Mouse (Mus musculus) limb, embryonic 12.5 days (tissue): ENCODE measurements around the gene Coro6. TPM values are rescaled to one million over a fixed set of nuclear protein-coding genes. Genes with fewer than 3 reads are reported as not detected.

Experiments
- ATAC-seq: fragments of 200-750 bp; cut with Nextera tagmentation; 2 replicates; pipeline ENCODE4 v1.8.0; 2017; ENCODE audit warnings: low read depth, moderate TSS enrichment; ENCODE audit not compliant: insufficient number of reproducible peaks, insufficient read depth, low FRiP score, low TSS enrichment
- H3K27ac ChIP-seq: fragments of 300-500 bp; sonication (generic); 2 replicates; pipeline ENCODE4 v1.5.1; 2016; ENCODE audit warnings: mild to moderate bottlenecking, moderate library complexity
- H3K27me3 ChIP-seq: fragments of 300-500 bp; sonication (generic); 2 replicates; pipeline ENCODE4 v1.6.1; 2016; ENCODE audit warnings: mild to moderate bottlenecking, moderate library complexity
- H3K36me3 ChIP-seq: fragments of 300-500 bp; sonication (generic); 2 replicates; pipeline ENCODE4 v1.6.1; 2016; ENCODE audit warnings: mild to moderate bottlenecking, moderate library complexity
- H3K4me1 ChIP-seq: fragments of 300-500 bp; sonication (generic); replicated peaks from 2 replicates; pipeline ENCODE4 v1.6.1; 2016
- H3K4me2 ChIP-seq: fragments of 300-500 bp; sonication (generic); 2 replicates; pipeline ENCODE4 v1.6.1; 2016; ENCODE audit warnings: mild to moderate bottlenecking, moderate library complexity
- H3K4me3 ChIP-seq: fragments of 300-500 bp; sonication (generic); replicated peaks from 2 replicates; pipeline ENCODE4 v1.5.1; 2016; ENCODE audit warnings: mild to moderate bottlenecking
- H3K9ac ChIP-seq: fragments of 300-500 bp; sonication (generic); replicated peaks from 2 replicates; pipeline ENCODE4 v1.6.1; 2016; ENCODE audit warnings: mild to moderate bottlenecking, moderate library complexity
- H3K9me3 ChIP-seq: fragments of 300-500 bp; sonication (generic); 2 replicates; pipeline ENCODE4 v1.6.1; 2016; ENCODE audit warnings: mild to moderate bottlenecking, moderate library complexity
- WGBS: fragments of 180-500 bp; shearing (Covaris S2); methylation state at CpG from one replicate; pipeline ENCODE4 v1.1.7; 2016; 5-methylcytosine and 5-hydroxymethylcytosine counted together
- polyA plus RNA-seq: library from polyadenylated mRNA; unstranded; fragments of >200 nt; fragmentation: Nextera tagmentation; extraction: Ambion mirVana; gene quantifications from 2 replicates; pipeline ENCODE4 v1.2.1, GENCODE M21; 2016

Gene Coro6
- 0.33 and 0.54 TPM in 2 replicates for polyA plus RNA-seq

GRCm38 (mm10) chr11:77462283-77463100, at the start of gene Coro6:
Gene Coro6, plus strand, starts transcription at chr11:77462411.
- H3K4me2 ChIP-seq: peak within 1 kb of the TSS; percentile 98
- 0 out of 2 replicates have a peak, but pooled peaks have one; percentile 67 for ATAC-seq
- no peaks in the 10 kb centered on the region for H3K9me3 ChIP-seq
- WGBS: 1% methylated on average over 73 of the region's 73 CpGs
- no peak within 1 kb of the TSS for H3K27ac ChIP-seq
- H3K27me3 ChIP-seq: peaks cover 75% of the 10 kb centered on the region
- H3K4me1 ChIP-seq: peaks cover 16% of the 10 kb centered on the region
- H3K4me3 ChIP-seq: peak within 1 kb of the TSS; percentile 60
- H3K36me3 ChIP-seq: 0 out of 2 replicates have a peak, but pooled peaks cover 3% of the 10 kb centered on the region
- H3K9ac ChIP-seq: peak within 1 kb of the TSS; percentile 66

DNA sequence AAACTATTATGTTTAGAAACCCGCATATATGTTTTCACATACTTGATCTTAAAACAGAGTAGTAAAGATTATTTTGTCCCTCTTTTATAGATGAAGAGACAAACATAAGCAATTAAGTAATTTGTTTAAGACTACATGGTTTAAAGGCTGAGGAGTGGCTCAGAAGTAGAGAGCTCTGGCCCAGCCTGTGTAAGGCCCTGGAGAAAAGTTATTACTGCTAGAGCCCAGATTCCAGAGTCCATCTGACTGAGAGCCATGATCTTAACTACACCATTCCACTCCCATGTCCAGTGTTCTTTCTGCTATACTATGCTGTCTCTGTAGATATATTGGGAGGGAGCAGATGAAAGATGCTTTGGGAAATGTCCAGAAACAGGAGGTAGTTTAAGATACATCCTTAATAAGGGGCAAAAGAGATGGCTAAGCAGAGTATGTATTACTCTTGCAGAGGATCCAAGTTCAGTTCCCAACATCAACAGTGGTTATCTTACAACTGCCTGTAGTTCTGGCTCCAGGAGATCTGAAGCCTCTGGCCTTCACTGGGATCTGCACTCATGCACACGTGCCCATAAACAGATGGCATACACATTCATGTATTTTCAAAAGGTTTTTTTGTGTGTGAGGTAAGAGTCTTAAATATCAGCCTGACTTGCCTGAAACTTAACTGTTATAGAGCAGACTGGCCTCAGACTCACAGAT, 47.9 kb upstream of the Coro6 start:
- Histone ChIP-seq H3K36me3 (no peaks in the 10 kb centered on the region), H3K4me3 (no peak overlapping the region), H3K4me1 (0 out of 2 replicates have a peak, but pooled peaks cover 5% of the 10 kb centered on the region), H3K4me2 (no peak overlapping the region), H3K27ac (no peak overlapping the region), H3K9ac (no peak overlapping the region), H3K27me3 (no peaks in the 10 kb centered on the region), H3K9me3 (no peaks in the 10 kb centered on the region)
- ATAC-seq: no peak
- 77% methylated on average over 2 of the region's 2 CpGs for WGBS

DNA sequence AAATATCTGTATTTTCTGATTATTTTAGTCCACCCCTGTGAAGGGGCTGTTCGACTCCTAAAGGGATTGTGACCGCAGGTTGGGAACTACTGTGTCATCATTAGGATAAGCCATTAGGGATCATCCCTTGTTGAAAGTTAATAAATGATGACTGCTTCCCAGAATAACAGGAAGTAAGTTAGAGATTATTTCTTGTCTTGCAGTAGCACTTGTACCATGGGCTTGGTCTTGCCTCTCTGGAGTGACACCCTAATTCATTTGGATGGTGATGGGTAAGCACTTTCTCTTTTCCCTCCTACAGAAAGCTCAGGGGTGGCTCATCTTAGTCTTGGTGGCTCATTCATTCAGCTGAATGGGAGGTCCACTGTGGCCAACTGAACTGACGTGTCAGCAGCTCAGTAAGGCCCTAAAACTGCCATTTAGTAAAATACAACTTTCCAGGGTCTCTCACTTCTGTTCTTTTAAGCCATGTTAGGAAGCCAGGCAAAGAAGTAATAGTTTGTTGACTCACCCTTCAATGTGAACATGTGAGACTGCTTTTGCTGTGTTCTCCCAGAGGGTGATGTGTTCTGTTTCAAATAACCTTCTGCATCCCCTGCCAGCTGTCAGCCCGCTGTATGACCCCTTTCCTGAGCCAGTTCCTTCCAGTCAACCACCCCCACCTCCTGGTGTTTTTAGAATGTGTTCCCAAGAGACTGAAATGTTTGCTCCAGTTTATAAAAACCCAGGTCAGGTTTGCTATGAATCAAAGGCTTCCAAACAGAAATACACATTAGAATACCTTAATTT, 45.8 kb upstream of the Coro6 start:
- Histone ChIP-seq H3K27me3 (no peaks in the 10 kb centered on the region), H3K27ac (no peak overlapping the region), H3K36me3 (peaks cover 3% of the 10 kb centered on the region; the same call in 1 of the 2 replicates), H3K9ac (no peak overlapping the region), H3K4me3 (no peak overlapping the region), H3K9me3 (no peaks in the 10 kb centered on the region), H3K4me1 (0 out of 2 replicates have a peak, but pooled peaks cover 5% of the 10 kb centered on the region), H3K4me2 (no peak overlapping the region)
- no peak for ATAC-seq
- 63% methylated on average over 4 of the region's 4 CpGs for WGBS

DNA sequence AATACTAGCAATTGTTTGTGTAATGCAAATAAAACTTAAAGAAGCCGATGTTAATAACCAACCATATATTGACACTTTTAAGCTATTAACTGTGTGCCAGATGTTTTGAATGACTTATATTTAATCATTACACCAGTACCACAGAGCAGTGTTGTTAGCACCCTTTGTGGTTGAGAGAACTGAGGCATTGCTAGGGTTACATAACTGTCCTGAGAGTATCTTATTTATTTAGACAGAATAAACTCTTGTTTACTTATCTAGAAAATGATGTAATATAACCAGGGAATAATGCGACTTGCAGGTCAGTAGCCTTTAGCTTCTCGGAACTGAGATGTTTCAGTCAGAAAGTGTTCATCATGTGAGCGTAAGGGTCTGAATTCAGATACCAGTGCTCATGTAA, 44.2 kb upstream of the Coro6 start:
- 0 out of 2 replicates have a peak, but pooled peaks cover 5% of the 10 kb centered on the region for H3K4me1 ChIP-seq
- H3K4me3 ChIP-seq: no peak overlapping the region
- H3K9ac ChIP-seq: no peak overlapping the region
- H3K36me3 ChIP-seq: peaks cover 9% of the 10 kb centered on the region; the same call in 1 of the 2 replicates
- WGBS: 95% methylated on average over 4 of the region's 4 CpGs
- no peak overlapping the region for H3K4me2 ChIP-seq
- no peaks in the 10 kb centered on the region for H3K27me3 ChIP-seq
- H3K27ac ChIP-seq: no peak overlapping the region
- ATAC-seq: no peak
- no peaks in the 10 kb centered on the region for H3K9me3 ChIP-seq

DNA sequence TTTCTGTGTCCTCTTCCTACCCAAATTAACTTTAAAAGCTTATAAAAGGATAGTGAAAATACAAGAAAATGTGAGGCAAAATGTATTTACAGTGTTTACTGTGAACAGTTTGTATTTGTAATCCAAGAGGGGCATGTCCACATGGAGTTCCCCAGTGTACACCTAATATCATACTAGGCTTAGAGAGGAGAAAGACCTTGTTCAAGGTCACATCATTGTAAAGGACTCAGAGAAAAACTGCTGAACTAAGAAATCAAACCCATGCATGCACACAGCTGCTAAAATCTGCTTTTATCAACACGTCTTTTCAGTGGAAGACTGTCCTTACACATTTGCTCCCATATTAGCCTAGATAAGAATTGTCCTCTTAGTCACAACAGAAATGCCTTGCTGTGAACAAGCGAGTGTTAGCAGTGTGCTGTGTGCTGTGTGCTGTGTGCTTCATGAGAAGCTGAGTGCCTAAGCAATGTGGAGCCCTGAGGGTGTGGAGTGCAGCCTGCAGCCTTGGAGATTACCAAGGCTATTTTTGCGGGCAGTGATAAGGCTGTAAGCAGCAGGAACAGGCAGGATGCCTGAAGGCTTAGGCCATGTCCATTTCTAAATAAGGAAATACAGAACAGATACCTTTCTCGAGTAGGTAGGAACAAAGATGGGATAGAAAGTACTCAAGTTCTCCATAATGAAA, 38.9 kb upstream of the Coro6 start:
- H3K27me3 ChIP-seq: no peaks in the 10 kb centered on the region
- H3K4me1 ChIP-seq: no peaks in the 10 kb centered on the region
- H3K27ac ChIP-seq: no peak overlapping the region
- no peak overlapping the region for H3K9ac ChIP-seq
- peaks cover 29% of the 10 kb centered on the region; the same call in 1 of the 2 replicates for H3K36me3 ChIP-seq
- H3K9me3 ChIP-seq: no peaks in the 10 kb centered on the region
- no peak overlapping the region for H3K4me2 ChIP-seq
- 84% methylated on average over 4 of the region's 4 CpGs for WGBS
- no peak overlapping the region for H3K4me3 ChIP-seq
- no peak for ATAC-seq

DNA sequence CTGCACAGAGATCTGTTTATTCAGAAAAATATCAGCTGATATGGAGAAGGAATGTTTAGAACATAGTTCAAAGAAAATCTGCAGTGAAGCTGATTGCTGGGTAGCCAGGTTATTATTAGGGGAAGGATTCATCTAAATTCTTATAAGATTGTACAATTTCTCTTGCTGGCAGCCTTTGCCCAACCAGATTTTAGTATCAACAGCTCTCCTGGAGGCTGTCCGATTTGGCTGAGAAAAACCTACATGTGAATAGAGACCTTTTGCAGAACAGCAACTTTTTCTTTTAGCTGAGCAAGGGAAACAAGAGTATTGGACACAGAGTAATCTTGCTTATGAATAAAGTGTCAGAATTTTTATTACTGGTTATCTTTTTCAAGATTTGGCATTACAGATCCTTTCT, 33.8 kb upstream of the Coro6 start:
- Histone ChIP-seq H3K4me1 (no peaks in the 10 kb centered on the region), H3K36me3 (peaks cover 29% of the 10 kb centered on the region), H3K4me2 (no peak overlapping the region), H3K27ac (no peak overlapping the region), H3K9me3 (no peaks in the 10 kb centered on the region), H3K9ac (no peak overlapping the region), H3K4me3 (no peak overlapping the region), H3K27me3 (no peaks in the 10 kb centered on the region)
- 87% methylated on average over 1 of the region's 1 CpGs for WGBS
- no peak for ATAC-seq

GRCm38 (mm10) chr11:77437026-77437425, 25.2 kb upstream of the Coro6 start:
- no peaks in the 10 kb centered on the region for H3K27me3 ChIP-seq
- H3K36me3 ChIP-seq: peaks cover 20% of the 10 kb centered on the region
- no peaks in the 10 kb centered on the region for H3K4me1 ChIP-seq
- H3K9me3 ChIP-seq: no peaks in the 10 kb centered on the region
- no peak overlapping the region for H3K4me3 ChIP-seq
- ATAC-seq: no peak
- H3K4me2 ChIP-seq: no peak overlapping the region
- no peak overlapping the region for H3K27ac ChIP-seq
- 88% methylated on average over 2 of the region's 2 CpGs for WGBS
- no peak overlapping the region for H3K9ac ChIP-seq

GRCm38 (mm10) chr11:77440081-77440480, 22.1 kb upstream of the Coro6 start:
- H3K4me3 ChIP-seq: no peak overlapping the region
- 92% methylated on average over 9 of the region's 9 CpGs for WGBS
- ATAC-seq: no peak

DNA sequence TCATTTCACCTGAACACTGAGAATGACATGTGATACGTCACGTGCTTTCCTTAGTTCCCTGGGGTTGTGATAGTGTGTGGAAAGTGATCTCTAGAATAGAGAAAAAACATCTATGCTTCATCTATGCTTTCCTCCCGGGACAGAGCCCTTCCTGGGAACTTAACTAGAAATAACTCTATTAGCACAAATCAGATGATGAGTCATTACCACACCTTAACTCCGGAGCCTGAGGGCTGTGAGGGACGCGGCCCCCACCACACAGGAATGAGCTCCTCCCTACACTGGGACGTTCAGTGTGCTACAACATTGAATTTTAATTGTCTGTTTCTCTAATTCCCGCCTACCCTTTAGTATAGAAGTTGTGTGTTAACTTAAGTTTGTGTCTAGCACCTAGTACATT, 21.2 kb upstream of the Coro6 start:
- no peak overlapping the region for H3K4me3 ChIP-seq
- H3K9me3 ChIP-seq: no peaks in the 10 kb centered on the region
- 85% methylated on average over 8 of the region's 8 CpGs for WGBS
- no peak overlapping the region for H3K4me2 ChIP-seq
- ATAC-seq: no peak
- H3K27me3 ChIP-seq: no peaks in the 10 kb centered on the region
- H3K27ac ChIP-seq: no peak overlapping the region
- no peaks in the 10 kb centered on the region for H3K4me1 ChIP-seq
- H3K36me3 ChIP-seq: peaks cover 28% of the 10 kb centered on the region
- no peak overlapping the region for H3K9ac ChIP-seq

More at GRCm38 (mm10) chr11:77440081-77440480, 22.1 kb upstream of the Coro6 start:
- Histone ChIP-seq H3K9me3 (no peaks in the 10 kb centered on the region), H3K27me3 (no peaks in the 10 kb centered on the region), H3K4me2 (no peak overlapping the region), H3K27ac (no peak overlapping the region), H3K36me3 (peaks cover 28% of the 10 kb centered on the region), H3K4me1 (no peaks in the 10 kb centered on the region), H3K9ac (no peak overlapping the region)

DNA sequence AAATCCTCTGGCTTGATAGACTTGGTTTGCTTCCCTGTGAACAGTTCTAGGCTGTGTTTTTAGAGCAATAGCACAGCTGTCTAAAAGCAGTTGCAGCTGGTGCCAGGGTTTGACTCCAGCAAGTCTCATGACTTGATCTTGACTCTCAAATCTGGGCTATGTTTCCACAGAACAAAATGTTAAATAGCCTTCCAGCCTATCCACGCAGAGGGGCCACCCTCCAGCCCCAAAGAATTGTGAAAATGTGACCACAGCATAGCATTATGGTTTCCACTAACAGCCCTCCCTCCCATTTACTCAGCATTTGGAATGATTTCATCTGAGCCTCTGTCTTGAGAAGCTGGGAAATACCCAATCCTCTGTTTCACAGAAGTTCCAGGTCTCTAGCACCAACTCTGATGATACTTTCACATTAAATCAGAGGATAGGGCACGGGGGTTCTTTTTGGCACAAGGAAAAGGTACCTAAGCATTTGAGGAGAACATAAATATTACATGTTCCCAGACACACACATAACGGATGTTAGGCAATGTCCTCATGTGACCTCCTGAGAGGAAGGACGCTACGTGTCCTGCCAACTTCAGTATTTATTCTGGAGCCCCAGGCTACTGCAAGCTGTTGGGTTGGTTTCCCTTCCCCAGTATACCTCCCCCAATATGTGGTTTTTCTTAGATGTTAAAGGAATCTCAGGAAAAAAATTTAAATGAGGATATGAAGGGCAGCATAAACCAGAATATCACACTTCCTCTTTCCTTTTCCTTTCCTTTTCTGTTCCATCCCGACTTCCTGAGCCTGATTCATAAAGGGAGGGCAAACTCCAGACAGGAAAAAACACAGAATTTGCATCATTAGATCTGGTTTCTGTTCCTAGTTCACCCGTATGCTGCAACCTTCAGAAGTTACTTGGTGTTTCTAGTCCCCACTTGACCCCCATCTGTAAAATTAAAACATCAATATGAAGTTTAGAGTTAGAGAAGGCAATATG, 19.7 kb upstream of the Coro6 start:
- Histone ChIP-seq H3K9ac (no peak overlapping the region), H3K36me3 (peaks cover 28% of the 10 kb centered on the region), H3K9me3 (no peaks in the 10 kb centered on the region), H3K27ac (no peak overlapping the region), H3K4me3 (no peak overlapping the region), H3K27me3 (no peaks in the 10 kb centered on the region), H3K4me1 (no peaks in the 10 kb centered on the region), H3K4me2 (no peak overlapping the region)
- 74% methylated on average over 7 of the region's 7 CpGs for WGBS
- ATAC-seq: no peak
